Mouse (Mus musculus) liver, adult 2 months (tissue): ENCODE results near the gene Spred2. TPM values are rescaled to one million over a fixed set of nuclear protein-coding genes. Genes with fewer than 3 reads are reported as not detected.

Experiments
- DNase-seq: peaks from one replicate; pipeline ENCODE4 v3.0.0-alpha.2; 2011; ENCODE audit warnings: low read depth, low spot score; ENCODE audit errors: extremely low read depth
- H3K27ac ChIP-seq: fragments of 200-500 bp; replicated peaks from 2 replicates; pipeline ENCODE4 v1.5.1; 2012; ENCODE audit warnings: low read depth, mild to moderate bottlenecking, control low read depth, inconsistent platforms, low read length; ENCODE audit not compliant: insufficient read depth
- H3K27me3 ChIP-seq: fragments of 200-500 bp; 2 replicates; pipeline ENCODE4 v1.6.1; 2012; ENCODE audit warnings: mild to moderate bottlenecking, moderate library complexity, low read length, inconsistent platforms; ENCODE audit not compliant: control insufficient read depth, insufficient read depth
- H3K36me3 ChIP-seq: fragments of 200-500 bp; 2 replicates; pipeline ENCODE4 v1.6.1; 2012; ENCODE audit warnings: low read length, inconsistent platforms; ENCODE audit not compliant: control insufficient read depth, insufficient read depth
- H3K4me1 ChIP-seq: fragments of 200-500 bp; 2 replicates; pipeline ENCODE4 v1.6.1; 2011; ENCODE audit warnings: low read length; ENCODE audit not compliant: control insufficient read depth, insufficient read depth
- H3K4me3 ChIP-seq: fragments of 200-500 bp; 2 replicates; pipeline ENCODE4 v1.5.1; 2011; ENCODE audit warnings: low read depth, mild to moderate bottlenecking, control low read depth, low read length, moderate library complexity; ENCODE audit not compliant: insufficient read depth
- H3K79me2 ChIP-seq: fragments of 200-500 bp; 2 replicates; pipeline ENCODE4 v1.6.1; 2012; ENCODE audit warnings: inconsistent platforms, mild to moderate bottlenecking, low read length, moderate library complexity; ENCODE audit not compliant: control insufficient read depth, insufficient read depth
- H3K9ac ChIP-seq: fragments of 200-500 bp; 2 replicates; pipeline ENCODE4 v1.6.1; 2012; ENCODE audit warnings: low read depth, mild to moderate bottlenecking, control low read depth, inconsistent platforms, low read length
- CTCF ChIP-seq: fragments of 200-500 bp; IDR thresholded peaks from 2 replicates; pipeline ENCODE4 v1.5.1; 2011; ENCODE audit warnings: low read depth, low read length, control low read depth
- POLR2A ChIP-seq: fragments of 200-500 bp; IDR thresholded peaks from 2 replicates; pipeline ENCODE4 v1.6.1; 2011; ENCODE audit warnings: low read length, control low read depth; ENCODE audit not compliant: insufficient read depth; ENCODE audit errors: extremely low read depth
- WGBS: fragments of 180-500 bp; shearing (Covaris S2); methylation state at CpG from one replicate; pipeline ENCODE4 v1.1.7; 2018; 5-methylcytosine and 5-hydroxymethylcytosine counted together
- polyA plus RNA-seq: library from polyadenylated mRNA; depleted of rRNA; stranded (reverse); fragments of >200 nt; gene quantifications from 2 replicates; pipeline ENCODE4 v1.2.3, GENCODE M21; 2012
- total RNA-seq: library from RNA; depleted of rRNA; stranded (reverse); fragments of >200 nt; gene quantifications from 2 replicates; pipeline ENCODE4 v1.2.3, GENCODE M21; 2014

Gene Spred2
- total and polyA plus RNA-seq, 2 experiments, result 3.1 to 5.2 TPM

GRCm38 (mm10) chr11:20020720-20021119, 96.5 kb downstream of the Spred2 start:
- no peak for TF ChIP-seq POLR2A
- no peak for TF ChIP-seq CTCF
- Histone ChIP-seq H3K9ac (no peak overlapping the region), H3K79me2 (no peaks in the 10 kb centered on the region), H3K27ac (no peak overlapping the region), H3K4me3 (no peak overlapping the region), H3K36me3 (peaks cover 21% of the 10 kb centered on the region), H3K27me3 (no peaks in the 10 kb centered on the region), H3K4me1 (no peaks in the 10 kb centered on the region)
- DNase-seq, result no peak
- WGBS, result 98% methylated on average over 35 of the region's 35 CpGs

GRCm38 (mm10) chr11:20022462-20022861, 98.3 kb downstream of the Spred2 start:
- H3K9ac ChIP-seq, result no peak overlapping the region
- 97% methylated on average over 2 of the region's 2 CpGs for WGBS
- H3K36me3 ChIP-seq, result peaks cover 21% of the 10 kb centered on the region
- no peak overlapping the region for H3K27ac ChIP-seq
- TF ChIP-seq POLR2A (no peak), CTCF (no peak)
- no peak for DNase-seq
- H3K4me1 ChIP-seq, result no peaks in the 10 kb centered on the region
- H3K4me3 ChIP-seq, result no peak overlapping the region
- no peaks in the 10 kb centered on the region for H3K27me3 ChIP-seq
- H3K79me2 ChIP-seq, result no peaks in the 10 kb centered on the region

- no peaks in the 10 kb centered on the region for H3K79me2 ChIP-seq
- no peak for DNase-seq
- H3K4me1 ChIP-seq, result no peaks in the 10 kb centered on the region
- 98% methylated on average over 14 of the region's 14 CpGs for WGBS
- peaks cover 19% of the 10 kb centered on the region for H3K36me3 ChIP-seq
- TF ChIP-seq CTCF (no peak), POLR2A (no peak)
- no peak overlapping the region for H3K4me3 ChIP-seq
- no peaks in the 10 kb centered on the region for H3K27me3 ChIP-seq
- no peak overlapping the region for H3K9ac ChIP-seq
- H3K27ac ChIP-seq, result no peak overlapping the region
Observed at GRCm38 (mm10) chr11:20022911-20023482, 98.8 kb downstream of the Spred2 start.

- Histone ChIP-seq H3K4me3 (no peak overlapping the region), H3K79me2 (no peaks in the 10 kb centered on the region), H3K27ac (no peak overlapping the region), H3K36me3 (peaks cover 1% of the 10 kb centered on the region; the same call in 1 of the 2 replicates), H3K27me3 (no peaks in the 10 kb centered on the region), H3K4me1 (no peaks in the 10 kb centered on the region), H3K9ac (no peak overlapping the region)
- DNase-seq, result no peak
- TF ChIP-seq CTCF (no peak), POLR2A (no peak)
- 65% methylated on average over 11 of the region's 11 CpGs for WGBS
Observed at GRCm38 (mm10) chr11:20025899-20026298, 101.7 kb downstream of the Spred2 start.

- no peak overlapping the region for H3K4me3 ChIP-seq
- no peaks in the 10 kb centered on the region for H3K79me2 ChIP-seq
- TF ChIP-seq CTCF (no peak), POLR2A (no peak)
- no peak overlapping the region for H3K9ac ChIP-seq
- H3K27ac ChIP-seq, result no peak overlapping the region
- no peaks in the 10 kb centered on the region for H3K4me1 ChIP-seq
- WGBS, result 60% methylated on average over 9 of the region's 9 CpGs
- H3K27me3 ChIP-seq, result no peaks in the 10 kb centered on the region
- peak; percentile 50 for DNase-seq
- H3K36me3 ChIP-seq, result no peaks in the 10 kb centered on the region
Observed at GRCm38 (mm10) chr11:20027719-20028118, 103.5 kb downstream of the Spred2 start.

GRCm38 (mm10) chr11:20028396-20028795, 104.2 kb downstream of the Spred2 start:
- H3K27me3 ChIP-seq, result no peaks in the 10 kb centered on the region
- no peak for DNase-seq

More at GRCm38 (mm10) chr11:20028396-20028795, 104.2 kb downstream of the Spred2 start:
- Histone ChIP-seq H3K9ac (no peak overlapping the region), H3K4me1 (no peaks in the 10 kb centered on the region), H3K4me3 (no peak overlapping the region), H3K79me2 (no peaks in the 10 kb centered on the region), H3K27ac (no peak overlapping the region), H3K36me3 (no peaks in the 10 kb centered on the region)
- TF ChIP-seq POLR2A (no peak), CTCF (no peak)
- WGBS, result 92% methylated on average over 6 of the region's 6 CpGs
